Comparison of ENCODE assay signal across 9 mouse cellular contexts in the genomic region with DNA sequence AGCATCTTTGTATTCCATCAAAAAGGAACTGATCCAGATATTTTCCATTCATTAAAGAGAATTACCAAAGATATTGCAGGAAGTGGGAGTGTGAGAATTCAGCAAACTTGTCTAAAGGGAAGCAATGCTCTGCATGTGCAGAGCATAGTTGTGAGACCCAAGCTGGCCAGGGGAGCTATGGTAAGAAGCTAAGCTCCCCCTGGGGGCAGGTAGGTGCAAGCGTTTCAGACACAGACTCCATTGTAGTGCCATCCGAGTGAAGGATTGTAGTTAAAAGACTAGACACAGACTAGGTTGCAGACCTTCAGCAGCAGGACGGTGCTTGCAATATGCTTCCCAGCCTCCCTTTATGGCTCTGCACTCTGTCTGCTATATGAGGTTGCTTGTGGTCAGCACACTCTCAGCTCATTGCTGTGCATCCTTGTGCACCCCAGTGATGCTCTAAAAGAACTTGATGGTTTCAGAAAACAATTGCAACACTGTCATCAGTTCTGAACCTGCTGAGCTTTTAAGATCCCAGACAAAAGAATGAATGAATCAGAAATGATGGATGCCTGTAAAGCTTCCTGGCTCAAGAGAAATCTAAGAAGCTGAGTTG.
DNase-seq lines count a peak whose midpoint lies in the region; ATAC-seq lines count a peak whose summit lies in the region.
"Had no signal": no experiment of that assay in that cellular context is flagged by ENCODE, and none has a peak within 500 bp of the region (broad histone marks: within the 10 kb centered on the region; RNA-seq: fewer than 3 reads in every experiment).

No protein-coding gene starts in this region.

- H3K36me3 ChIP-seq in megakaryocyte, embryonic 14.5 days (replicated peaks; ENCODE audit: low read length), result no peaks in the 10 kb centered on the region
- H3K36me3 ChIP-seq in forebrain, embryonic 14.5 days (ENCODE audit: control insufficient read depth, insufficient read depth, low read length), result no peaks in the 10 kb centered on the region
- H3K36me3 ChIP-seq: embryonic facial prominence, embryonic 12.5 days had no signal

- H3K4me2 ChIP-seq in forebrain, embryonic 14.5 days (ENCODE audit: low read length), result no peak overlapping the region
- H3K4me2 ChIP-seq: embryonic facial prominence, embryonic 12.5 days had no signal

- no peaks in the 10 kb centered on the region for H3K9me3 ChIP-seq in megakaryocyte, embryonic 14.5 days
- H3K9me3 ChIP-seq in forebrain, embryonic 14.5 days (replicated peaks; ENCODE audit: control insufficient read depth, low read length), result no peaks in the 10 kb centered on the region
- H3K9me3 ChIP-seq: embryonic facial prominence, embryonic 12.5 days had no signal

- H3K27ac ChIP-seq in forebrain, embryonic 14.5 days (ENCODE audit: low read depth, low read length), result no peak overlapping the region
- H3K27ac ChIP-seq: embryonic facial prominence, embryonic 12.5 days had no signal

- intact Hi-C loops in gastrocnemius, postnatal 36 days (cut with DNase I), result no loop called here

- no peak for ATAC-seq in megakaryocyte, adult 5-6 weeks (ENCODE audit: poor library complexity, severe bottlenecking)
- peak; percentile 82; the same call in 1 of the 2 replicates for ATAC-seq in forebrain, embryonic 14.5 days

- DNase-seq in cerebellum, adult 9-10 months, result peak; percentile 16
- DNase-seq in cerebellum, adult 11 months, result no peak
- DNase-seq in forebrain, embryonic 14.5 days (ENCODE audit: low spot score), result peak; percentile 46
- DNase-seq in retina, postnatal 1 day, result peak; percentile 63
- no peak for DNase-seq in spleen, postnatal 14 days (ENCODE audit: low spot score in 2 of 2)
- DNase-seq in gastrocnemius, postnatal 36 days, result no peak

- 4% methylated on average over 3 of the region's 3 CpGs for WGBS in forebrain, embryonic 14.5 days

- H3K9ac ChIP-seq in forebrain, embryonic 14.5 days (ENCODE audit: low read length), result no peak overlapping the region
- H3K9ac ChIP-seq: embryonic facial prominence, embryonic 12.5 days had no signal

- H3K27me3 ChIP-seq in megakaryocyte, embryonic 14.5 days (replicated peaks), result no peaks in the 10 kb centered on the region
- no peaks in the 10 kb centered on the region for H3K27me3 ChIP-seq in forebrain, embryonic 14.5 days (replicated peaks; ENCODE audit: control insufficient read depth, insufficient read depth, low read length)
- H3K27me3 ChIP-seq: embryonic facial prominence, embryonic 12.5 days had no signal

- H3K4me1 ChIP-seq in megakaryocyte, embryonic 14.5 days, result no peaks in the 10 kb centered on the region
- H3K4me1 ChIP-seq in forebrain, embryonic 14.5 days (ENCODE audit: control insufficient read depth, insufficient read depth, low read length), result no peaks in the 10 kb centered on the region
- H3K4me1 ChIP-seq: embryonic facial prominence, embryonic 12.5 days had no signal

- H3K4me3 ChIP-seq in megakaryocyte, embryonic 14.5 days (replicated peaks), result peak overlapping the region; percentile 30
- no peak overlapping the region for H3K4me3 ChIP-seq in forebrain, embryonic 14.5 days (ENCODE audit: low read depth, low read length)
- H3K4me3 ChIP-seq: embryonic facial prominence, embryonic 12.5 days had no signal

Comparison
In these comparisons a context has a peak if more than half of its experiments do, and no peak if none do; other contexts are left out.
1. DNase-seq: peak in cerebellum, adult 9-10 months (single experiment), forebrain, embryonic 14.5 days (single experiment) and retina, postnatal 1 day (single experiment); none in cerebellum, adult 11 months (single experiment), spleen, postnatal 14 days (0 of 2) and gastrocnemius, postnatal 36 days (0 of 2).